Mouse (Mus musculus) megakaryocyte-erythroid progenitor cell, adult 5-6 weeks (primary cell): ENCODE measurements around the gene Cnot10. TPM values are rescaled to one million over a fixed set of nuclear protein-coding genes. Genes with fewer than 3 reads are reported as not detected.

ENCODE experiments used
- ATAC-seq: replicated peaks from 2 replicates; pipeline ENCODE4 v1.8.0; 2016; ENCODE audit warnings: mild to moderate bottlenecking, inconsistent platforms; ENCODE audit not compliant: severe bottlenecking, poor library complexity, low FRiP score, low TSS enrichment
- total RNA-seq, 2 experiments: library from RNA; stranded (forward) in 1 of 2; stranded (reverse) in 1 of 2; fragments of 200-1000, 215-1000 nt in 1 of 2; fragments of >200 nt in 1 of 2; fragmentation: Nextera tagmentation in 1 of 2; gene quantifications; 2 replicates each; pipeline ENCODE4 v1.2.3; 2014 to 2017

Cnot10 gene
- 44.6 and 44.7 TPM in 2 replicates for total RNA-seq (2014; fragmentation: Nextera tagmentation)
- total RNA-seq (2017), result 65.3 and 68.0 TPM in 2 replicates

GRCm38 (mm10) chr9:114639839-114640646, at the start of gene Cnot10:
TSS of gene Cnot10 (minus strand) at chr9:114640184.
- peak; percentile 100 for ATAC-seq

- peak; percentile 62 for ATAC-seq
Measured at GRCm38 (mm10) chr9:114688953-114689407, 49.0 kb upstream of the Cnot10 start.

GRCm38 (mm10) chr9:114688252-114688952, 48.4 kb upstream of the Cnot10 start, which contains the start of gene Dync1li1:
TSS of gene Dync1li1 (plus strand) at chr9:114688790.
- peak; percentile 87 for ATAC-seq

GRCm38 (mm10) chr9:114687639-114688038, 47.7 kb upstream of the Cnot10 start:
- no peak for ATAC-seq

GRCm38 (mm10) chr9:114686245-114686644, 46.3 kb upstream of the Cnot10 start:
- 0 out of 2 replicates have a peak, but pooled peaks have one; percentile 12 for ATAC-seq

GRCm38 (mm10) chr9:114682193-114682592, 42.2 kb upstream of the Cnot10 start:
- no peak for ATAC-seq

GRCm38 (mm10) chr9:114680531-114680930, 40.5 kb upstream of the Cnot10 start:
- ATAC-seq, result no peak

- ATAC-seq, result no peak
Measured at GRCm38 (mm10) chr9:114679944-114680343, 40.0 kb upstream of the Cnot10 start.

GRCm38 (mm10) chr9:114678576-114678975, 38.6 kb upstream of the Cnot10 start:
- ATAC-seq, result no peak

- no peak for ATAC-seq
Measured at GRCm38 (mm10) chr9:114673626-114674025, 33.6 kb upstream of the Cnot10 start.

GRCm38 (mm10) chr9:114672703-114673561, 32.9 kb upstream of the Cnot10 start:
- peak; percentile 26; the same call in 1 of the 2 replicates for ATAC-seq

- ATAC-seq, result no peak
Measured at GRCm38 (mm10) chr9:114671946-114672345, 32.0 kb upstream of the Cnot10 start.

- ATAC-seq, result no peak
Measured at GRCm38 (mm10) chr9:114669011-114669410, 29.0 kb upstream of the Cnot10 start.

GRCm38 (mm10) chr9:114668047-114668446, 28.1 kb upstream of the Cnot10 start:
- no peak for ATAC-seq

GRCm38 (mm10) chr9:114666858-114667257, 26.9 kb upstream of the Cnot10 start:
- no peak for ATAC-seq

- ATAC-seq, result no peak
Measured at GRCm38 (mm10) chr9:114663782-114664181, 23.8 kb upstream of the Cnot10 start.

GRCm38 (mm10) chr9:114661991-114662390, 22.0 kb upstream of the Cnot10 start:
- no peak for ATAC-seq

GRCm38 (mm10) chr9:114660983-114661382, 21.0 kb upstream of the Cnot10 start:
- ATAC-seq, result no peak

- no peak for ATAC-seq
Measured at GRCm38 (mm10) chr9:114660506-114660905, 20.5 kb upstream of the Cnot10 start.
